Mouse (Mus musculus) layer of hippocampus, adult 18-20 months (tissue): ENCODE results near the gene Spink2. TPM values are rescaled to one million over a fixed set of nuclear protein-coding genes. Genes with fewer than 3 reads are reported as not detected.
"Not testable (repeated sequence)": the region's sequence is repeated elsewhere in the genome, so short reads cannot be mapped to it uniquely, and the experiment has no call there.

ENCODE experiments used
- DNase-seq, 2 experiments: peaks; one replicate each; pipeline ENCODE4 v3.0.0; 2022; ENCODE audit warnings: low spot score in 2 of 2
- long read RNA-seq: library from polyadenylated mRNA; stranded (forward); transcript quantifications from one replicate; pipeline ENCODE4 v2.0.0, GENCODE M21; 2021
- total RNA-seq, 2 experiments: library from RNA; stranded (reverse); gene quantifications; 2 replicates each; pipeline ENCODE4 v1.2.3; 2021

Spink2 gene
- total RNA-seq, result not detected
- long read RNA-seq, result 0 reads

GRCm38 (mm10) chr5:77211236-77211635 is at the start of gene Spink2:
TSS of gene Spink2 (minus strand) at chr5:77211471.
- DNase-seq, result no peak

- DNase-seq, result no peak
Measured at GRCm38 (mm10) chr5:77260141-77260540, 48.9 kb upstream of the Spink2 start.

- DNase-seq, result no peak
Measured at GRCm38 (mm10) chr5:77259315-77259714, 48.0 kb upstream of the Spink2 start.

- DNase-seq, result no peak
Measured at GRCm38 (mm10) chr5:77257603-77258002, 46.3 kb upstream of the Spink2 start.

GRCm38 (mm10) chr5:77254402-77254801 is 43.1 kb upstream of the Spink2 start:
- DNase-seq, result no peak

- no peak for DNase-seq
Measured at GRCm38 (mm10) chr5:77253154-77253553, 41.9 kb upstream of the Spink2 start.

GRCm38 (mm10) chr5:77252115-77252827 is 41.0 kb upstream of the Spink2 start:
- DNase-seq, result no peak

GRCm38 (mm10) chr5:77251656-77252055 is 40.4 kb upstream of the Spink2 start:
- DNase-seq, result no peak

- DNase-seq, result no peak
Measured at GRCm38 (mm10) chr5:77250083-77250482, 38.8 kb upstream of the Spink2 start.

GRCm38 (mm10) chr5:77245787-77246671 is 34.8 kb upstream of the Spink2 start:
- DNase-seq, result no peak

GRCm38 (mm10) chr5:77245463-77245786 is 34.2 kb upstream of the Spink2 start:
- no peak for DNase-seq

- peak in 1 of 2 experiments; percentile 34 for DNase-seq
Measured at GRCm38 (mm10) chr5:77244331-77244987, 33.2 kb upstream of the Spink2 start.

GRCm38 (mm10) chr5:77237104-77237503 is 25.8 kb upstream of the Spink2 start:
- no peak for DNase-seq

GRCm38 (mm10) chr5:77234921-77235320 is 23.6 kb upstream of the Spink2 start:
- no peak for DNase-seq

- not testable (repeated sequence) for DNase-seq
Measured at GRCm38 (mm10) chr5:77231863-77232262, 20.6 kb upstream of the Spink2 start.

- DNase-seq, result peak in 1 of 2 experiments; percentile 47
Measured at GRCm38 (mm10) chr5:77228986-77229385, 17.7 kb upstream of the Spink2 start.

GRCm38 (mm10) chr5:77223043-77223975 is 12.0 kb upstream of the Spink2 start:
- no peak for DNase-seq

- DNase-seq, result no peak
Measured at GRCm38 (mm10) chr5:77217724-77218123, 6.5 kb upstream of the Spink2 start.

GRCm38 (mm10) chr5:77217211-77217610 is 5.9 kb upstream of the Spink2 start:
- peak; percentile 43 to 88 for DNase-seq

GRCm38 (mm10) chr5:77206134-77206533 is 5.1 kb downstream of the Spink2 start:
- no peak for DNase-seq

GRCm38 (mm10) chr5:77202238-77202637 is 9.0 kb downstream of the Spink2 start:
- DNase-seq, result no peak
